Mouse (Mus musculus) neural tube, embryonic 12.5 days (tissue): ENCODE measurements around the gene Plppr2. TPM values are rescaled to one million over a fixed set of nuclear protein-coding genes. Genes with fewer than 3 reads are reported as not detected.

ENCODE experiments used
- ATAC-seq: fragments of 200-750 bp; cut with Nextera tagmentation; 2 replicates; pipeline ENCODE4 v1.8.0; 2017; ENCODE audit warnings: low read depth, mild to moderate bottlenecking, moderate TSS enrichment, moderate library complexity; ENCODE audit not compliant: low FRiP score
- H3K27ac ChIP-seq: fragments of 300-500 bp; sonication (generic); 2 replicates; pipeline ENCODE4 v1.5.1; 2016
- H3K27me3 ChIP-seq: fragments of 300-500 bp; sonication (generic); replicated peaks from 2 replicates; pipeline ENCODE4 v1.6.1; 2016; ENCODE audit warnings: mild to moderate bottlenecking
- H3K36me3 ChIP-seq: fragments of 300-500 bp; sonication (generic); 2 replicates; pipeline ENCODE4 v1.6.1; 2016; ENCODE audit warnings: mild to moderate bottlenecking
- H3K4me1 ChIP-seq: fragments of 300-500 bp; sonication (generic); 2 replicates; pipeline ENCODE4 v1.6.1; 2016
- H3K4me2 ChIP-seq: fragments of 300-500 bp; sonication (generic); replicated peaks from 2 replicates; pipeline ENCODE4 v1.6.1; 2016; ENCODE audit warnings: mild to moderate bottlenecking
- H3K4me3 ChIP-seq: fragments of 300-500 bp; sonication (generic); 2 replicates; pipeline ENCODE4 v1.5.1; 2016
- H3K9ac ChIP-seq: fragments of 300-500 bp; sonication (generic); 2 replicates; pipeline ENCODE4 v1.6.1; 2016; ENCODE audit warnings: mild to moderate bottlenecking
- H3K9me3 ChIP-seq: fragments of 300-500 bp; sonication (generic); 2 replicates; pipeline ENCODE4 v1.6.1; 2016; ENCODE audit warnings: mild to moderate bottlenecking
- WGBS: fragments of 180-500 bp; shearing (Covaris S2); methylation state at CpG from one replicate; pipeline ENCODE4 v1.1.7; 2016; 5-methylcytosine and 5-hydroxymethylcytosine counted together
- polyA plus RNA-seq: library from polyadenylated mRNA; unstranded; fragments of >200 nt; fragmentation: Nextera tagmentation; extraction: Ambion mirVana; gene quantifications from 2 replicates; pipeline ENCODE4 v1.2.1, GENCODE M21; 2016

The Plppr2 gene
- 53.3 and 56.2 TPM in 2 replicates for polyA plus RNA-seq

DNA sequence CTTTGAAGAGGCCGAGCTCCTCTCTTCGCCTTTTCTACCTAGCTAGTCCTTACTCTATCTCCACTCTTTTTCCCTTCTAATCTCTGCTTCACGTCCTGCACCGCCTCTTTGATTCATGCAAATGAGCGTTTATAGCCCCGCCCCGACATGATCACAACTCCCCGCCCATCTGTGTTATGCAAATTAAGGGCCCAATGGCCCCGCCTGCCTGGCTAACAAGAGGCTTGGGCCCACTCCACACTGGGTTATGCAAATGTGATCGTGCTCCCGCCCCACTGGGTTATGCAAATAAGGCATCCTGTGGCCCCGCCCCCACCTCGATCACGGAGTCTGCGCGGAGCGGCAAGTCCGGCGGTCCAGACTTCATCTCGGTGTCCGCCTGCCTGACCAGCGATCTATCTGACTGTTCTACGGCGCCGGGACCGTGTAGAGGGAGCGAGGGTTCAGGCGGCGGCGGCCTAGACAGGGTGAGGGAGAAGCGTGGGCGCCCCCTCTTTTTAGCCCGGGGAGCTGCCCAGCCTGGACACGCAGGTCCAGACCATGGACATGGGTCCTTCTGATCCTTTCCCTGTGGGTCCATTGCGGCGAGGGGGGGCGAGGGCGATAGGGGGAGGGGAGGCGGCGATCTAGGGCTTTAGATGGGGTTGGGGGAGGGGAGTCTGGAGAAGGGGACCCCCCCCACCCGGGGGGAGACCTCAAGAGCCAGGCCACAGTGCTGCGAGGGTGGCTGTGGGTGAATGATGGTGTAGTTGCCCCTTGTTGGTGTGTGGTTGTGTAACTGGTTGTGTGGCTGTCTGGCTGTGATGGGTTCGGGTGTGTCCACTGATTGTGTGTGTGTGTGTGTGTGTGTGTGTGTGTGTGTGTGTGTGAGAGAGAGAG, at the start of gene Plppr2:
Gene Plppr2 (plus strand): TSS at position 342 of the 879 bp plus-strand sequence.
- Histone ChIP-seq H3K36me3 (peaks cover 16% of the 10 kb centered on the region), H3K4me3 (peak within 1 kb of the TSS; percentile 59), H3K4me2 (peak within 1 kb of the TSS; percentile 78), H3K4me1 (peaks cover 12% of the 10 kb centered on the region), H3K27ac (0 out of 2 replicates have a peak within 1 kb of the TSS, but pooled peaks have one; percentile 11), H3K9ac (peak within 1 kb of the TSS; percentile 80), H3K9me3 (no peaks in the 10 kb centered on the region), H3K27me3 (peaks cover 2% of the 10 kb centered on the region; the same call in 1 of the 2 replicates)
- 2% methylated on average over 43 of the region's 43 CpGs for WGBS
- peak; percentile 95 for ATAC-seq

DNA sequence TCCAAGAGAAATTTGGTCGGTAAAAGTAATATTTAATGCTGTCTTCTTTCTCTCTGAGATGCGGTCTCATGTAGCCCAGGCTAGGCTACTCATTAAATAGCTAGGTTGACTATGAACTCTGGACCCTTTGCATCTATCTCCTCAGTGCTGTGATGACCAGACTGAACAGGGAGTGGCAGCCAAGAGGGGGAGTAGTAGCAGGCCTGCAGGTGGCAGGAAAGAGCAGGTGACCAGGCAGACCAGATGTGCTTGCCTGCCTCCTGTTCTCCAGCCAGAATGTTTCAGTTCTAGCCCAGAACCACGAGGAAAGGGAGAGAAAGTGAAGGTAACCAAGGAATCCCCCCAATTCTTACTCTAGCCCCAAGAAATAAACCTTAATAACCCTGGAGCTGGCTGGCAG, 47.6 kb upstream of the Plppr2 start:
- Histone ChIP-seq H3K4me3 (no peak overlapping the region), H3K4me2 (no peak overlapping the region), H3K4me1 (no peaks in the 10 kb centered on the region), H3K9me3 (no peaks in the 10 kb centered on the region), H3K36me3 (no peaks in the 10 kb centered on the region), H3K9ac (no peak overlapping the region), H3K27ac (no peak overlapping the region), H3K27me3 (0 out of 2 replicates have a peak, but pooled peaks cover 2% of the 10 kb centered on the region)
- no peak for ATAC-seq
- 65% methylated on average over 3 of the region's 3 CpGs for WGBS

DNA sequence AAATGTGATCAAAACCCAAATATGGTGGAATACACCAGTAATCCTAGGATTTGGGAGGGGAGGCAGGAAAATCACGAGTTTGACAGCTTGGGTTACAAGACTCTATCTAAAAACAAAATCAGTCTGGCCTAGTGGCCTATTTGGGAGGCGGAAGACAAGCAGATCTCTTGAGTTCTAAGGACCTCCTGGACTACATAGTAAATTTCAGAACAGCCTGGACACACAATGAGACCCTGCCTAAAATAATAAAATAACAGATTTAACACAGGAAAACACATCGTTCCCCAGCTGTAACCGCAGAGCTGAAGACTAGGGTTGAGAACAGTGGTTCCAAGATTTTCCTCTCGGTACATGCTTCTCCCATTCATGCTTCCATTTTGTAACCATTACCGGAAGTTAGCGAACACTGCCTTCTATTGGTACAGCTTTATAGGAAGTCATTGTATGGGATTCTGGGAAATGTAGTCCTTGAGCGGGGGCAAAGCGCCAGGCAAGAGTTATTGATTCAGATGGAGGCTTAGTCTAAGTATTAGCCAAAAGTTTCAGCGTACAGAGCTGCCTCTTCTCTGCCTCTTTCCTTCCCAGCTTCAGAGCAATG, 35.5 kb upstream of the Plppr2 start:
- WGBS = 18% methylated on average over 10 of the region's 10 CpGs
- peak; percentile 82 for ATAC-seq
- Histone ChIP-seq H3K4me2 (peak overlapping the region; percentile 52), H3K9me3 (no peaks in the 10 kb centered on the region), H3K27ac (no peak overlapping the region), H3K27me3 (peaks cover 6% of the 10 kb centered on the region; the same call in 1 of the 2 replicates), H3K9ac (no peak overlapping the region), H3K4me3 (peak overlapping the region; percentile 32), H3K4me1 (no peaks in the 10 kb centered on the region), H3K36me3 (no peaks in the 10 kb centered on the region)

DNA sequence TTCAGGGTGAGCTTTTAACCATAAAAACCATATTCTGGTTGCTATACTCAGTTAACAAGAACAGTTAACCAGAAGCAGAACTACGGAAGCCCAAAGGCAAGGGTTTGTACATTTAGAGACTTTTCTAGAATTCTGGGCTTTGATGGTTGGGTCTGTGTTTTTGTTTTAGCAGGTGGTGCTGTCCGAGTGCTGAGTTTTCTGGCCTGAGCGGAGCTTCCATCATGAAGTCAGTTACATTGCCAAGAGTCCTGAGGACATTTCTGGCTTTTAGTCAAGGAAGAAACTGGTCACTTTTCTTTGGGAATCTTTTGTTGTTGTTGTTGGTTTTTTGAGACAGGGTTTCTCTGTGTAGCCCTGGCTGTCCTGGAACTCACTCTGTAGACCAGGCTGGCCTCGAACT, 32.8 kb upstream of the Plppr2 start:
- no peak for ATAC-seq
- Histone ChIP-seq H3K4me2 (no peak overlapping the region), H3K4me1 (no peaks in the 10 kb centered on the region), H3K27me3 (0 out of 2 replicates have a peak, but pooled peaks cover 3% of the 10 kb centered on the region), H3K36me3 (no peaks in the 10 kb centered on the region), H3K27ac (no peak overlapping the region), H3K9ac (no peak overlapping the region), H3K4me3 (no peak overlapping the region), H3K9me3 (no peaks in the 10 kb centered on the region)
- WGBS = 85% methylated on average over 4 of the region's 4 CpGs

DNA sequence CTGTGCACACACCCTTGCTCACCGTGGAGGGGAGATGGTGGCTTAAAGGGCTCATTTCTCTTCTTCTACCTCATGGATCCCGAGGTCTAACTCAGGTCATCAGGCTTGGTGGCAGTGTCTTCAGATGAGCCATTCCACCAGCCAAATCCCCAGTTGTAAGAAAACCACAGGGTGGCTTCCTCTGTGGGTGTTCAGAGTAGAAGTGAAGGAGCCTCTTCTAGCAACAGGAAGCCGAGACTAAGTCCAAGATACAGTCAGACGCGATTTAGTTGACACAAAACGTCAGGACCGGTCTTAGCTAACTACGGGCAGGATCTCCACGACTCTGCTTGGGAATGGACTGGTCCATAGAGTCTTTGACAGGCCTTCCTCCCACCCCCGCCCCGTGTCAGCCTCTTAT, 28.6 kb upstream of the Plppr2 start:
- Histone ChIP-seq H3K9me3 (no peaks in the 10 kb centered on the region), H3K4me2 (no peak overlapping the region), H3K36me3 (no peaks in the 10 kb centered on the region), H3K4me3 (no peak overlapping the region), H3K27me3 (0 out of 2 replicates have a peak, but pooled peaks cover 2% of the 10 kb centered on the region), H3K27ac (no peak overlapping the region), H3K9ac (no peak overlapping the region), H3K4me1 (no peaks in the 10 kb centered on the region)
- no peak for ATAC-seq
- WGBS = 81% methylated on average over 11 of the region's 11 CpGs

DNA sequence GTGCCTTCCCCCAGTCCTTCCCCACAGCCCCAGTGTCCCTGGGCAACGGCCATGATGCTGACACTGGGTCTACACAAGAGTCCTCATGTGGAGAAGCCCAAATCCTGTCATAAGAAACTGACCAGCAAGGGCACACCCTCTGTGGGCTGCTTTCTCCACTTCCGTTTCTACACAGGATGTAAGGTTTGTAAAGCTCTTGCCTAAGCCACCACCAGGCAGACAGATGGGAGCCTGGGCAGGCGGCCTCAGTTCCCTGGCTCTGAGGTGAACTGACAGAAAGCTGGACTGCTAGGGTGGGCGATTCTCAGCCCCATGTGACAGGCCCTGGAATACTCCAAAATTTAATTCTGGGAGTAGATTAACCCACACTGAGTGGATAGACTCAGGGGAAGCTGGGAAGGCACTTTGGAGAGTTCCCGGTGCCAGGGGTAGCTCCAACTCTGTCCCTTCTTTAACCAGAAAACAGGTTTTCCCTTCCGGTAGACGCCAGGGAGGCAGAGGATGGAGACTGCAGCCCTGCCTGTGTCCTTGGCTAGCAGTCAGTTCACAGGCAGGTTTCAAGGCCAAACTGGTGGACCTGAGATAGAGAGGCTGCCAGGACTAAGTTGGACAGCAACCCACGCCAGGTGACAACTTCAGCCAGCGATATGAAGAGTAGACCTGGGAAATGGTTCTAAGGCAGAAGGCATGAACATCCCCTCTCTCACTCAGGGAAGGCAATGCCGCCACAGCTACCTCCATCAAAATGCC, 27.2 kb upstream of the Plppr2 start:
- ATAC-seq = no peak

DNA sequence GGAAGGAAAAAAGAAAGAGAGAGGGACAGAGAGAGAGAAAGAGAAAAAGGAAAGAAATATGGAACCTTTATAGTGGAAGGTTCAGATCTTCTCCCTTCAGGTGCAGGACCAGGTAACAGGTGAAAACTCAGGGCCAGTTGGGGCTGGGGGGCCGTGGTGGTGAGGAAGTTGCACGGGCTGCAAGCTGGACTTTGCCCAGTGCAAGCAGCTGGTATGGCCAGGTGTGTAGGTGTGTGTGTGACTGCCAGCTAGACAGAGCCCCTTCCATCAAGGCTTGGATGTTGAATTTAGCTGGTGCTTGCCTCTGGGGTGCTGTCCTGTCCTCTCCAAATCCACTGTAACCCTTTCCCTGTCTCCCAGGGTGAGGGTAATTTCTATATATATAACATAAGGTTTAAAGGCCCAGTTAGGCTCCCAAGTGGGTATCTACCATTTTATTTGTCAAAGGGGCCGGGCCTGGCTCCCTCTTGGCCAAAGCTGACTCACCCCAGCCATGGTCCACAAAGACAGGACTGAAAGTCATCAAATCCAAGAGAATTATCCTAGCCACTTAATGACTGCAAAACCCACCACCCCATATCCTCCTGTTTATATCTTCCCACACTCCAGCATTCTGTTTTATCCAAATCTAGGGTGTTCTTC, 19.9 kb upstream of the Plppr2 start:
- Histone ChIP-seq H3K9ac (peak overlapping the region; percentile 77; the same call in 1 of the 2 replicates), H3K9me3 (no peaks in the 10 kb centered on the region), H3K4me3 (peak overlapping the region; percentile 59), H3K4me1 (peaks cover 9% of the 10 kb centered on the region), H3K36me3 (no peaks in the 10 kb centered on the region), H3K27me3 (peaks cover 10% of the 10 kb centered on the region), H3K4me2 (peak overlapping the region; percentile 97), H3K27ac (no peak overlapping the region)
- WGBS = 67% methylated on average over 3 of the region's 3 CpGs
- peak; percentile 1; the same call in 1 of the 2 replicates for ATAC-seq

More for the DNA sequence above, 27.2 kb upstream of the Plppr2 start:
- Histone ChIP-seq H3K27ac (no peak overlapping the region), H3K27me3 (0 out of 2 replicates have a peak, but pooled peaks cover 2% of the 10 kb centered on the region), H3K9me3 (no peaks in the 10 kb centered on the region), H3K36me3 (no peaks in the 10 kb centered on the region), H3K9ac (no peak overlapping the region), H3K4me1 (no peaks in the 10 kb centered on the region), H3K4me3 (no peak overlapping the region), H3K4me2 (no peak overlapping the region)
- WGBS = 80% methylated on average over 10 of the region's 10 CpGs

DNA sequence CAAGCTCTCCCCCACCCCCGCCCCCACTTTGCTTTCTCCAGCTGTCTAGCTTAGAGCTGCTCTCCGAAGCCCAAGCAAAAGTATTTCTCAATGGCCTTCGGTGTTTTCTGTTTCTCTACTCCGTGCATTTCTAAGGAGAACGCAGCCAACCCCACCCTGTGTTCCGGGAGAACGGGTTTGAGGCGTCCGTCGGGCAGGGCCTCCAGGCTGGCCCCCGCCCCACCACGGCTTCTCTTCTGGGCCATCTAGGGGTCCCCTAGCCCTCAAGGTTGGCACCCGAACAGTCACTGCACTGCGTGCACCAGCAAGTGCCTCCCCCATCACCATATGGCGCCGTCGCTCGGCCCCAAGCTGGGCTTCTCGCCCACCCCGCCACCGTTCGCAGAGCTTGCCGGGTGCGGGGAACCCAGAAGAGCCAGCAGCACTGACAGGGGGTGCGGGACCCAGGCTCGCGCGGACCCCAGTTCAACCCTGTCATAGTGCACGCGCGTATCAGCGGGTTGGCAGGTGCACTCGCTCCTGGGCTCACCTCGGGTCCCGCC, 19.3 kb upstream of the Plppr2 start:
- H3K27me3 ChIP-seq = peaks cover 10% of the 10 kb centered on the region
- H3K9ac ChIP-seq = peak overlapping the region; percentile 77
- no peak; the same call in 1 of the 2 replicates for ATAC-seq
- no peak overlapping the region for H3K27ac ChIP-seq
- H3K36me3 ChIP-seq = no peaks in the 10 kb centered on the region
- 2% methylated on average over 35 of the region's 35 CpGs for WGBS
- peak overlapping the region; percentile 59 for H3K4me3 ChIP-seq
- H3K4me2 ChIP-seq = peak overlapping the region; percentile 97
- no peaks in the 10 kb centered on the region for H3K9me3 ChIP-seq
- H3K4me1 ChIP-seq = peaks cover 9% of the 10 kb centered on the region

DNA sequence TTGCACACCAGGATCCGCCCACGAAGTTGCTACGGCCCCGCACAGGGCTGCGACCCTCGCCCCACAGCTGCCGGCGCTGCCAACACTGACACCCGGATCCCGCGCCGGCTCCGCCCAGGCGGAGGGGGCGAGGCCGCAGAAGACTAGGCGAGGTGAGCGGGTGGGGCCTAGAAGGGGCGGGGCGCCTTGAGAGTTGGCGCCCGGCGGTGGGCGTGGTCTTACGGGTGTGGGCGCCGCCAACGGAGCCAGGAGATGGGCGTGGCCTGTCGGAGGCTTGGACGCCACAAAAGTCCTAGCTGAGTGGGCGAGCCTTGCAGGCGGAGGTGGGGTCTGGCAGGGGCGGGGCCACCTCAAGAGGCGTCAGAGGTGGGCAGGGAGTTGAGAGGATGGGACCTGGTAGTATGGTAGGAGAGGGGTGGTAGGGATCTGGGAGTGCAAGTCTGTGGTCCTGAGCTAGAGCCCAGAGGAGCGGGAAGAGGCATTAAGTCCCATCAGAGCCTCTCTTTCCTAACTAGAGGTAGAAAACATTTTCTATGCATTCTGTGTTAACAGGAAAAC, 18.7 kb upstream of the Plppr2 start, which contains the start of gene Rab3d:
Gene Rab3d (minus strand): TSS at position 158 of the 558 bp plus-strand sequence.
- no peaks in the 10 kb centered on the region for H3K36me3 ChIP-seq
- H3K9me3 ChIP-seq = no peaks in the 10 kb centered on the region
- ATAC-seq = peak; percentile 94
- 2% methylated on average over 36 of the region's 36 CpGs for WGBS
- peak within 1 kb of the TSS; percentile 97 for H3K4me2 ChIP-seq
- peak within 1 kb of the TSS; percentile 77 for H3K9ac ChIP-seq
- H3K4me1 ChIP-seq = peaks cover 9% of the 10 kb centered on the region
- H3K27me3 ChIP-seq = peaks cover 10% of the 10 kb centered on the region
- H3K4me3 ChIP-seq = peak within 1 kb of the TSS; percentile 59
- no peak within 1 kb of the TSS for H3K27ac ChIP-seq

DNA sequence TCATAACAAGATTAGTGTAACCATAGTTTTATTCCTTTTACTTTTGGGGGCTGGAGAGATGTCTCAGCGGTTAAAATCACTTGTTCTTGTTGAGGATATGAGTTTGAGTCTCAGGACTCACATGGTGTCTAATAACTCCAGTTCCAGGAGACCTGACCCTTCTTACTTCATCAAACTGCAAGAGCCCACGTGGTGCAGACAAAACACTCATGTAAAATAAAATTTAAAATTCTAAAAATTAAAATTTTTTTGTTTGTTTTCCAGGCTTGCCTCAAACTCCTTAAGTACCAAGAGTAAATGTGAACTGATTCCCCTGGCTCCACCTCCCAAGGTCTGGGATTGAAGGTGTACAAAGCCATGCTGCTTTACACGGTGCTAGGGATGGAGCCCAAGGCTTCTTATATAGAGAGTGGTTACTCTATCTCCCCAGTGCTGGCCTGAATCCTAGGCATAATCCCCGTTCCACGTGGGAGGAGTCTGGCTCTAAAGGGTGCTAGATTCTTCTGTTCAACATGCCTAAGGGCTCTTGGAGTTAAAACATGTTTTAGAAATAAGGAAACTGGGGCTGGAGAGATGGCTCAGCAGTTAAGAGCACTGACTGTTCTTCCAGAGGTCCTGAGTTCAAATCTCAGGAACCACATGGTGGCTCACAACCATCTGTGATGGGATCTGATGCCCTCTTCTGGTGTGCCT, 18.0 kb upstream of the Plppr2 start:
- 0 out of 2 replicates have a peak, but pooled peaks have one; percentile 0 for ATAC-seq
- Histone ChIP-seq H3K27me3 (peaks cover 10% of the 10 kb centered on the region), H3K4me2 (peak overlapping the region; percentile 97), H3K9ac (no peak overlapping the region), H3K36me3 (no peaks in the 10 kb centered on the region), H3K4me3 (no peak overlapping the region), H3K4me1 (peaks cover 9% of the 10 kb centered on the region), H3K9me3 (no peaks in the 10 kb centered on the region), H3K27ac (no peak overlapping the region)
- 27% methylated on average over 5 of the region's 5 CpGs for WGBS
